Mouse (Mus musculus) C2C12 (cell line): Measurements from ENCODE around the gene Trim40. TPM values are rescaled to one million over a fixed set of nuclear protein-coding genes. Genes with fewer than 3 reads are reported as not detected.

Source experiments
- H3K27me3 ChIP-seq: one replicate; pipeline ENCODE4 v1.6.1; 2011; ENCODE audit not compliant: control insufficient read depth, insufficient read depth, insufficient read length
- H3K36me3 ChIP-seq: one replicate; pipeline ENCODE4 v1.6.1; 2011; ENCODE audit not compliant: control insufficient read depth, insufficient read depth
- H3K4me3 ChIP-seq: one replicate; pipeline ENCODE4 v1.5.1; 2011; ENCODE audit warnings: mild to moderate bottlenecking, control low read depth; ENCODE audit not compliant: poor library complexity, insufficient read depth, severe bottlenecking
- H3K79me2 ChIP-seq: one replicate; pipeline ENCODE4 v1.6.1; 2011; ENCODE audit not compliant: control insufficient read depth, insufficient read depth
- H3K79me3 ChIP-seq: one replicate; pipeline ENCODE4 v1.6.1; 2011; ENCODE audit warnings: low read depth, control low read depth
- H3ac ChIP-seq: one replicate; pipeline ENCODE3; 2011; ENCODE audit warnings: low read depth; ENCODE audit not compliant: control insufficient read depth, insufficient read length
- CEBPB ChIP-seq: IDR thresholded peaks from one replicate; pipeline ENCODE4 v1.6.1; 2011; ENCODE audit warnings: low read depth, mild to moderate bottlenecking, control low read depth, moderate library complexity
- CTCF ChIP-seq: IDR thresholded peaks from one replicate; pipeline ENCODE4 v1.5.1; 2011; ENCODE audit not compliant: control insufficient read depth, insufficient read depth, insufficient read length
- FOSL1 ChIP-seq: IDR thresholded peaks from one replicate; pipeline ENCODE4 v1.8.0; 2011; ENCODE audit warnings: mild to moderate bottlenecking, low read length; ENCODE audit not compliant: poor library complexity, insufficient read depth, severe bottlenecking
- MAX ChIP-seq: IDR thresholded peaks from one replicate; pipeline ENCODE4 v1.6.1; 2011; ENCODE audit warnings: mild to moderate bottlenecking, control low read depth
- MYOD1 ChIP-seq: IDR thresholded peaks from one replicate; pipeline ENCODE4 v1.6.1; 2011; ENCODE audit warnings: low read depth; ENCODE audit not compliant: control insufficient read depth, insufficient read length
- MYOG ChIP-seq: IDR thresholded peaks from one replicate; pipeline ENCODE4 v1.6.1; 2011; ENCODE audit not compliant: control insufficient read depth, insufficient read length; ENCODE audit errors: extremely low read depth
- USF1 ChIP-seq: IDR thresholded peaks from one replicate; pipeline ENCODE4 v1.6.1; 2011; ENCODE audit warnings: low read depth, mild to moderate bottlenecking, control low read depth, moderate library complexity
- polyA plus RNA-seq: library from polyadenylated mRNA; unstranded; fragments of >200 nt; fragmentation: generic; extraction: Trizol; gene quantifications from one replicate; pipeline ENCODE4 v1.2.1, GENCODE M21; 2012; ENCODE audit warnings: missing spikeins

Gene Trim40
- polyA plus RNA-seq, 1 experiment: not detected

DNA sequence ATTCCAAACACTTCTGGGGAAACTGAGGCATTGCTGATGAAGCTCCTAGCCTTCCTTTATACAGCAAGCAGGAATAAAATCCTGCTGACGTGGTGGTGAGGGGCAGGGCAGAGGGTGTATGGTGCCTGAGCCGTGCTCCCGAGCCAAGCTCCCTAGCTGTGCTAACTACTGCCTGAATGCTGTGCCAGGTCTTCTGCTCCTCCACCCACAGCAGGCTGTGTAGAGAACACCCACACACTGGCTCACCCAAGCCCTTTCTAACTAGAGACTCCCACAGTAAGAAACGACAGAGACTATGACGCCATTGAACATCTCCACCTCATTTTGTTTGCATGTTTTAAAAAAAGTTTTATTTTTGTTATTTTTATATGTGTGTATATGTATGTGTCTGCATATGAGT, 10.1 kb upstream of the Trim40 start:
- Histone ChIP-seq H3K27me3 (no peaks in the 10 kb centered on the region), H3K79me3 (no peaks in the 10 kb centered on the region), H3K79me2 (no peaks in the 10 kb centered on the region), H3K36me3 (no peaks in the 10 kb centered on the region), H3ac (no peak overlapping the region), H3K4me3 (no peak overlapping the region)
- no peak for TF ChIP-seq MAX
- TF ChIP-seq MYOG: no peak

GRCm38 (mm10) chr17:36899376-36899775, 9.5 kb upstream of the Trim40 start:
- Histone ChIP-seq H3K27me3 (no peaks in the 10 kb centered on the region), H3K79me2 (no peaks in the 10 kb centered on the region), H3K4me3 (no peak overlapping the region), H3K79me3 (no peaks in the 10 kb centered on the region), H3K36me3 (no peaks in the 10 kb centered on the region), H3ac (no peak overlapping the region)
- TF ChIP-seq MAX (no peak), FOSL1 (no peak), MYOD1 (no peak), MYOG (no peak), CEBPB (no peak), USF1 (no peak), CTCF (no peak)

DNA sequence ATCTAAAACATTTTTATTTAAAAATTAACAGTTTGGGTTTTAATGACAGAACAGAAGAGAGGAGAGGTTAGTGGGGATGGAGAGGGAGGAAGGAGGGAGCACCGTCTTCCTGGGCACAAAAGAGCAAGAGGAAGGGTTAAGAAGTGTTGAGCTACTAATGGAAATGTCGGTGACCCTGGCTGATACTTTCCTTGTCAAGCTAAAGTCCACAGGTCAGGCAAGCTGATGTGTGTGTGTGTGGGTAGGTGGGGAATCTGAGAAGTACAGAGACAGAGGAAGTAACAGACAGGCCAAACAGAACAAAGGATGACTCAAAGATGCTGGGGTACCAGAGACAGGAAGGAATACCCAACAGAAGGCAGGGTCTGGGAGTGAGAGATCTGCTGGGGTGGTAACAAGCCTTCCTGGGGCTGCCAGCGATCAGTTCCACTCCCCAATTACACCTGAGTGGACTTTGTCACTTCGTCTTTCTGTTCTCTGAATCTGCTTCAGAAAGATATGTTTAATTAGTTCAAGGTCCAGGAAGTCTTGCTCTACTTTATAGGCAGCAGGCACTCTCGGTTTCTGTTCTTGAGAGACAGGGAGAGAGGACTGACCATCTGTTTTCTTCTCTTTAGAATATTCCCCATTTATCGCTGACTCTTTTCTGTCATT, 7.8 kb upstream of the Trim40 start, which contains the start of gene Trim31:
TSS of gene Trim31 (plus strand) at position 567 of the 654 bp plus-strand sequence.
- H3K27me3 ChIP-seq: no peaks in the 10 kb centered on the region
- H3K36me3 ChIP-seq: no peaks in the 10 kb centered on the region
- TF ChIP-seq FOSL1 (no peak), CTCF (no peak), MYOD1 (no peak)
- H3K79me2 ChIP-seq: no peaks in the 10 kb centered on the region
- no peaks in the 10 kb centered on the region for H3K79me3 ChIP-seq
- no peak within 1 kb of the TSS for H3ac ChIP-seq
- no peak within 1 kb of the TSS for H3K4me3 ChIP-seq

GRCm38 (mm10) chr17:36897065-36897464, 7.1 kb upstream of the Trim40 start:
- H3ac ChIP-seq: no peak overlapping the region
- H3K27me3 ChIP-seq: no peaks in the 10 kb centered on the region
- H3K79me2 ChIP-seq: no peaks in the 10 kb centered on the region
- H3K36me3 ChIP-seq: no peaks in the 10 kb centered on the region
- H3K4me3 ChIP-seq: no peak overlapping the region
- TF ChIP-seq FOSL1 (no peak), USF1 (no peak), MYOD1 (no peak), CEBPB (no peak), MAX (no peak)
- no peaks in the 10 kb centered on the region for H3K79me3 ChIP-seq

DNA sequence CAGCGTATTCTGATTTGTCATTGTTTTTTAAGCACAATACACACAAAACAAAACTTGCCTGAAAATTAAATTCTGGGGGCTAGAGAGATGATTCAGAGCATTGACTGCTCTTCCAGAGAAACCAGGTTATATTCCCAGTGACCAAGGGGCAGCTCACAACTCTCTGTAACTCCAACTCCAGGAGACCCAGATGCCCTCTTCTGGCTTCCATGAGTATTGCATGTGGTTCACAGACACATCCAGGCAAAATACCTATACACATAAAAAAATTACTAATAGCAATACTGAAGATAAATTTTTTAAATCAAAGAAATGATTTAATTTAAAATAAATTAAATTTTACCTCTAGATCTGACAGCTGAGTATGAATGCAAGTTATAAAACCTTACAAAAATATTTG, 6.7 kb upstream of the Trim40 start:
- Histone ChIP-seq H3K79me2 (no peaks in the 10 kb centered on the region), H3K79me3 (no peaks in the 10 kb centered on the region), H3K36me3 (no peaks in the 10 kb centered on the region), H3ac (no peak overlapping the region), H3K4me3 (no peak overlapping the region), H3K27me3 (no peaks in the 10 kb centered on the region)
- no peak for TF ChIP-seq MAX
- TF ChIP-seq CEBPB: no peak
- no peak for TF ChIP-seq FOSL1
- TF ChIP-seq USF1: no peak
- TF ChIP-seq MYOD1: no peak
- no peak for TF ChIP-seq CTCF
- no peak for TF ChIP-seq MYOG

DNA sequence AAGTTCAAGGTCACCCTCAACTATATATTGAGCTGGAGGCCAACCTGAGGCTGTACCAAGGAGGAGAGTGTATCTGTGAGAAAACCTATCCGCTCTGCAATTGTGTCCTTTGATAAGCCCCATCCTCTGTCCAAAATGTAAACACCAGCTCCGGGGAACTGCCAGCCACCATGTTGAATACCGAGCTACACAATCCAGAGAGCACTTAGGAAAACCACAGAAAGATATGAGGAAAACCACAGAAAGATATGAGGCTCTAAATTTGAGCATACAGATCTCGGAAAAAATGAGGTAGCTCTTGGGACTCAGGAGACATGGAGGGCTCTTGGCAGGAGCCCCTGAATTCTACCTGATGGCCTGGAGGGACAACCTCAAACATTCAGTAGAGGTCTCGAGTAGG, 3.5 kb upstream of the Trim40 start:
- TF ChIP-seq MAX: no peak
- no peak for TF ChIP-seq USF1
- TF ChIP-seq MYOG: no peak
- TF ChIP-seq CTCF: no peak
- TF ChIP-seq CEBPB: no peak
- no peak for TF ChIP-seq FOSL1
- no peak for TF ChIP-seq MYOD1
- H3K36me3 ChIP-seq: no peaks in the 10 kb centered on the region
- no peak overlapping the region for H3ac ChIP-seq
- no peaks in the 10 kb centered on the region for H3K79me2 ChIP-seq
- H3K79me3 ChIP-seq: no peaks in the 10 kb centered on the region
- H3K4me3 ChIP-seq: no peak overlapping the region
- H3K27me3 ChIP-seq: no peaks in the 10 kb centered on the region
